Mouse (Mus musculus): ENCODE measurements around the gene Trim50. TPM values are rescaled to one million over a fixed set of nuclear protein-coding genes. Genes with fewer than 3 reads are reported as not detected.

The Trim50 gene
- not detected in 2 replicates for polyA plus RNA-seq (2014; fragmentation: Nextera tagmentation; extraction: Ambion mirVana)

DNA sequence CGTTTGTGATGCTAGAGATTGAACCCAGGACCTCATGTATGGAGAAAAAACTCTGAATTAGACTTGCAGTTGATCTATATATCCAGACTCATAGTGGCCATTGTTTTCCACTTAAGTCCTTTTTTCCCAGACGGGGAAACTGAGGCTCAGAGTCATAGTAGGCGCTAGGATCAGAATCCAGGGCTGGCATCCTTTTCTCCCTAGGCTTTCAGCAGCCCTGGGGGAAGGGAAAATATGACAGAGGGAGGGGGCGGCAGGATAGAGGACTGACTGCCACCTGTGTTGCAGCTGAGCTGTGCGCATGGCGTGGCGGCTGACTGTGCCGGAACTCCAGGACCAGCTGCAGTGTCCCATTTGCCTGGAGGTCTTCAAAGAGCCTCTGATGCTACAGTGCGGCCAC is at the start of gene Trim50:
Gene Trim50, plus strand, starts transcription at position 301 of the 400 bp plus-strand sequence.
- no peak for ATAC-seq (ENCODE audit: insufficient number of reproducible peaks, insufficient read depth, low FRiP score, low read depth)

DNA sequence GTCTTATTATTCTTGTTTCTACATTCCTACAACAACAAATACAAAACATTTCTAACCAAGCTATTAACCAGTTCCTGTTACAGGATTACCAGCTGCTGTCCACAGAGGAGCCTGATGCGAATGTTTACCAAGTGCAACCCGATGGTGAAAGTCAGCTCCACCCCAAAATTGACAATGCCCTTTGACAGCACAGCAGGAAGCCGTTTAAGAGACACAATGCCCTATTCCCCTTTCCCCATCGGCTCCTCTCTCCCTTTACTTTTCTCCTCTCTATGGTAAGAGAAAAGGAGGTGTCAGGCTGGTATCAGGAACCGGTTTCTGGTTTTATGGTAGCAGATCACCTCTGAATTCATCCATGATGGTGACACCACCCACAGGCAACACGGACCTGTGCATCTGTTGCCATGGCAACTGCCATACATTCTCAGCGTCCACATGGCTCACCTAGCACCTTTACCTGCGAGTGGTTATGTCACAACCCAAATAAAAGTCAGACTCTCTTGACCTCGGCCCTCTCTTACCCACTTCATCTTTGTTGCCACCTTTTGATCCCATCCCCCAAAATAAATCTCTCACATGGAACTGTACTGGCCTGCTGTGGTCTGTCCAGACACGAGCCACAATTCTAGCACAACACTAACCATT is 46.7 kb upstream of the Trim50 start:
- 38% methylated on average over 10 of the region's 10 CpGs for WGBS
- ATAC-seq (ENCODE audit: insufficient number of reproducible peaks, insufficient read depth, low FRiP score, low read depth): no peak
- Histone ChIP-seq H3K36me3 (ENCODE audit: control insufficient read depth, insufficient read depth, low read length) (no peaks in the 10 kb centered on the region), H3K9me3 (ENCODE audit: control insufficient read depth, low read depth, low read length) (no peaks in the 10 kb centered on the region), H3K27ac (ENCODE audit: low read length) (no peak overlapping the region), H3K4me2 (replicated peaks; ENCODE audit: low read depth, low read length) (no peak overlapping the region), H3K27me3 (ENCODE audit: control insufficient read depth, insufficient read depth, low read length) (no peaks in the 10 kb centered on the region), H3K4me1 (ENCODE audit: control insufficient read depth, insufficient read depth, low read length) (no peaks in the 10 kb centered on the region), H3K9ac (replicated peaks; ENCODE audit: low read depth, low read length) (no peak overlapping the region), H3K4me3 (ENCODE audit: low read depth, low read length) (no peak overlapping the region)

More for the DNA sequence above, at the start of gene Trim50:
- Histone ChIP-seq H3K27ac (ENCODE audit: low read length) (no peak within 1 kb of the TSS), H3K27me3 (ENCODE audit: control insufficient read depth, insufficient read depth, low read length) (no peaks in the 10 kb centered on the region), H3K36me3 (ENCODE audit: control insufficient read depth, insufficient read depth, low read length) (no peaks in the 10 kb centered on the region), H3K4me3 (ENCODE audit: low read depth, low read length) (no peak within 1 kb of the TSS), H3K9ac (replicated peaks; ENCODE audit: low read depth, low read length) (no peak within 1 kb of the TSS), H3K4me1 (ENCODE audit: control insufficient read depth, insufficient read depth, low read length) (no peaks in the 10 kb centered on the region), H3K9me3 (ENCODE audit: control insufficient read depth, low read depth, low read length) (peaks cover 6% of the 10 kb centered on the region; the same call in 1 of the 2 replicates), H3K4me2 (replicated peaks; ENCODE audit: low read depth, low read length) (no peak within 1 kb of the TSS)
- WGBS: 58% methylated on average over 9 of the region's 9 CpGs

DNA sequence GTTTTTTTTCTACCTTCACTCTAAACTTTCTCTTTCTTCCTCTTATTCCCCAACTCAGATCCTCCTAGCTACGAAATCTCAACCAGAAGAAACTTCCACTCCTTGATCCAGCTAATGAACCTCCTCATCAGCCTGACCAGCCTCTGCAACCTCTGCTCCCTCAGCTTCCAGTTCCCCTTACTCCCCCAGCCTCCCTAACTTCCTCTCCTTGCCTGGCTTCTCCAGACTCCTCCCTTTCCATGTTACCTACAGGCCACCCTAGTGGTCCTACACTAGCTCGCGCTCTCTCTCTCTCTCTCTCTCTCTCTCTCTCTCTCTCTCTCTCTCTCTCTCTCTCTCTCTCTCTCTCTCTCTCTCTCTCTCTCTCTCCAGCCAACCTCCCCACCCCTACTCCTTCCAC is 36.9 kb upstream of the Trim50 start:
- Histone ChIP-seq H3K4me1 (ENCODE audit: control insufficient read depth, insufficient read depth, low read length) (no peaks in the 10 kb centered on the region), H3K4me2 (replicated peaks; ENCODE audit: low read depth, low read length) (no peak overlapping the region), H3K27ac (ENCODE audit: low read length) (no peak overlapping the region), H3K27me3 (ENCODE audit: control insufficient read depth, insufficient read depth, low read length) (no peaks in the 10 kb centered on the region), H3K36me3 (ENCODE audit: control insufficient read depth, insufficient read depth, low read length) (no peaks in the 10 kb centered on the region), H3K4me3 (ENCODE audit: low read depth, low read length) (no peak overlapping the region), H3K9me3 (ENCODE audit: control insufficient read depth, low read depth, low read length) (no peaks in the 10 kb centered on the region), H3K9ac (replicated peaks; ENCODE audit: low read depth, low read length) (no peak overlapping the region)
- ATAC-seq (ENCODE audit: insufficient number of reproducible peaks, insufficient read depth, low FRiP score, low read depth): no peak
- WGBS: 79% methylated on average over 3 of the region's 3 CpGs

DNA sequence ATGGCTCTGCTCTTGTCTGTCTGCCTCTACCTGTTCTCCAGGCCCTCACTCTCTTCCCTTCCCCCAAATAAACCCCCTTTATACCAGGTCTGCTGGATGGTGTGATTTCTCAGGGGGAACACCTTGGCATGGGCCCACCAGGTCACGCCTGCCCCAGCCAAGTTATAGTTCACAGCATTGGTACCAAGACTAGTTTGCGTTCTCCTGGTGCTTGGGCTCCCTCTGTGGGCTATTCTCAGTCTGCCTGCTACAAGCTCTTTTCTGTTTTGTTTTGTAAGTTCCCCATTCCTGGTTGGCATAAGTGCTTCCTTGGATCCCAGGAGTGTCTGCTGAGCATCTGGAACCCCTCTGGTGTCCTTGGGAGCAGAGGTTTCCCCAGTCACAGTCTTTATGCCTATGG is 33.2 kb upstream of the Trim50 start:
- no peaks in the 10 kb centered on the region for H3K4me1 ChIP-seq (ENCODE audit: control insufficient read depth, insufficient read depth, low read length)
- no peak overlapping the region for H3K27ac ChIP-seq (ENCODE audit: low read length)
- no peaks in the 10 kb centered on the region for H3K36me3 ChIP-seq (ENCODE audit: control insufficient read depth, insufficient read depth, low read length)
- H3K27me3 ChIP-seq (ENCODE audit: control insufficient read depth, insufficient read depth, low read length): no peaks in the 10 kb centered on the region
- ATAC-seq (ENCODE audit: insufficient number of reproducible peaks, insufficient read depth, low FRiP score, low read depth): no peak
- H3K9me3 ChIP-seq (ENCODE audit: control insufficient read depth, low read depth, low read length): no peaks in the 10 kb centered on the region
- 45% methylated on average over 2 of the region's 2 CpGs for WGBS
- H3K9ac ChIP-seq (replicated peaks; ENCODE audit: low read depth, low read length): no peak overlapping the region
- no peak overlapping the region for H3K4me2 ChIP-seq (replicated peaks; ENCODE audit: low read depth, low read length)
- no peak overlapping the region for H3K4me3 ChIP-seq (ENCODE audit: low read depth, low read length)

DNA sequence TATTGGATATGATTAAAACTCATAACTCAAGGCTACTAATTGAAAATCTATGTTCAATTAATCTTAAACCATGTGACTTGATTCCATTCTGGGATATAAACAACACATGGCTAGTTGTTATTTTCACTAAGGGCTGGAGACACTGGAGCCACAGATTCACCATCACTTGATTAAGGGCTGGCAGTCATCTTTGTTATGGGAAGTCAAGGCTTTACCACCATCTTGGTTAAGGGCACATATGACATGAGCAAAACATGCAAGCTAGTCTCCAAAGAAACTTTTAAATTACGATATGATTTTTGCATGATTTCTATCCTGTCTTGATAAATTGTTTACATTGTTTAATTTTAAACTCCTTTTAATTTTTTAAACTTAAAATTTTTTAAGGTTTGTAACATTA is 30.9 kb upstream of the Trim50 start:
- ATAC-seq (ENCODE audit: insufficient number of reproducible peaks, insufficient read depth, low FRiP score, low read depth): no peak
- 83% methylated on average over 1 of the region's 1 CpGs for WGBS

DNA sequence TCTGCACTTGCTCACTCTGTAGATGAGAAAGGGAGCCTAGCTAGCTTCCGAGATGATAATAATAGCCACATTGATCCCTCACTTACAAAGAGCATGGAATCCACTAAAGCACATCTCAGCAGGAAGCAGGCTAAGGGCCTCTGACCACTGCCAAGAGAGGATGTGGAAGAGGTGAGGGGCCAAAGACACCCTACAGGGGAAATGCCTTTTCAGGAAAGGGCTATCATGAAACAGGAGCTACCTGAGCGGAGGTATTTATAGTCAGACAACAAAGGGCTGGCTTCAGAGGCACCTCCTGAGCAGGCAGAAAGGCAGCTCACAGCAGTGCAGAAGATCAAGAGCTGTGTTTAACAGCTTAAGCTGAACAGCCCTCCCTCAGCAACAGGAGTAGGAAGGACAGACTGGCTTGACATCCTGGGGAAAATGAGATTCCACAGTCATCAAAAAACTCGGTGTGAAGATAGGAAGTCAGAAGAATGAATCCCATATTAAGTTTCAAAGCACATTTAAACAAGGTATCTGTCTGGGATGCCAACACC is 26.9 kb upstream of the Trim50 start:
- Histone ChIP-seq H3K27me3 (ENCODE audit: control insufficient read depth, insufficient read depth, low read length) (no peaks in the 10 kb centered on the region), H3K9ac (replicated peaks; ENCODE audit: low read depth, low read length) (no peak overlapping the region), H3K9me3 (ENCODE audit: control insufficient read depth, low read depth, low read length) (no peaks in the 10 kb centered on the region), H3K27ac (ENCODE audit: low read length) (no peak overlapping the region), H3K4me3 (ENCODE audit: low read depth, low read length) (no peak overlapping the region), H3K4me1 (ENCODE audit: control insufficient read depth, insufficient read depth, low read length) (no peaks in the 10 kb centered on the region), H3K36me3 (ENCODE audit: control insufficient read depth, insufficient read depth, low read length) (no peaks in the 10 kb centered on the region), H3K4me2 (replicated peaks; ENCODE audit: low read depth, low read length) (no peak overlapping the region)
- WGBS: 34% methylated on average over 3 of the region's 3 CpGs
- ATAC-seq (ENCODE audit: insufficient number of reproducible peaks, insufficient read depth, low FRiP score, low read depth): no peak

More for the DNA sequence above, 30.9 kb upstream of the Trim50 start:
- H3K36me3 ChIP-seq (ENCODE audit: control insufficient read depth, insufficient read depth, low read length): no peaks in the 10 kb centered on the region
- no peak overlapping the region for H3K4me2 ChIP-seq (replicated peaks; ENCODE audit: low read depth, low read length)
- no peak overlapping the region for H3K9ac ChIP-seq (replicated peaks; ENCODE audit: low read depth, low read length)
- no peaks in the 10 kb centered on the region for H3K4me1 ChIP-seq (ENCODE audit: control insufficient read depth, insufficient read depth, low read length)
- no peaks in the 10 kb centered on the region for H3K27me3 ChIP-seq (ENCODE audit: control insufficient read depth, insufficient read depth, low read length)
- no peaks in the 10 kb centered on the region for H3K9me3 ChIP-seq (ENCODE audit: control insufficient read depth, low read depth, low read length)
- no peak overlapping the region for H3K4me3 ChIP-seq (ENCODE audit: low read depth, low read length)
- H3K27ac ChIP-seq (ENCODE audit: low read length): no peak overlapping the region

DNA sequence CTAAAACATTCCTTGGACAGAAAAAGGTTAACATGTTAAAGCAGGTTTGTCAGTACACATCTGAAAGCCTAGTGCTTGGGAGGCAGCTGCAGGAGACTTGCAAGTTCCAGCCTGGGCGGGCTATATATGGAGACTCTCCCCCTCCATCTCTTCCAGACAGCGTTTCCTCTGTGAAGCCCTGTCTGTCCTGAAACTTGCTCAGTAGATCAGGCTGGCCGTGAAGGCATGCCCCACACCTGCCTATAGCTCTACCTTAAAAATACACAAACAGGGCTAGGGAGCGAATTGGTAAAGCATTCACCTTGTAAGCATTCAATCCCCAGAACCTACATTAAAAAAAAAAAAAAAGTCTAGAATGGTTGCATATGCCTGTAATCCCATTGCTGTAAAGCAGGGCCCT is 23.6 kb upstream of the Trim50 start:
- Histone ChIP-seq H3K4me1 (ENCODE audit: control insufficient read depth, insufficient read depth, low read length) (no peaks in the 10 kb centered on the region), H3K4me2 (replicated peaks; ENCODE audit: low read depth, low read length) (no peak overlapping the region), H3K36me3 (ENCODE audit: control insufficient read depth, insufficient read depth, low read length) (no peaks in the 10 kb centered on the region), H3K9me3 (ENCODE audit: control insufficient read depth, low read depth, low read length) (no peaks in the 10 kb centered on the region), H3K27ac (ENCODE audit: low read length) (no peak overlapping the region), H3K27me3 (ENCODE audit: control insufficient read depth, insufficient read depth, low read length) (no peaks in the 10 kb centered on the region), H3K9ac (replicated peaks; ENCODE audit: low read depth, low read length) (no peak overlapping the region), H3K4me3 (ENCODE audit: low read depth, low read length) (no peak overlapping the region)
- ATAC-seq (ENCODE audit: insufficient number of reproducible peaks, insufficient read depth, low FRiP score, low read depth): no peak
- WGBS: 79% methylated on average over 4 of the region's 4 CpGs

DNA sequence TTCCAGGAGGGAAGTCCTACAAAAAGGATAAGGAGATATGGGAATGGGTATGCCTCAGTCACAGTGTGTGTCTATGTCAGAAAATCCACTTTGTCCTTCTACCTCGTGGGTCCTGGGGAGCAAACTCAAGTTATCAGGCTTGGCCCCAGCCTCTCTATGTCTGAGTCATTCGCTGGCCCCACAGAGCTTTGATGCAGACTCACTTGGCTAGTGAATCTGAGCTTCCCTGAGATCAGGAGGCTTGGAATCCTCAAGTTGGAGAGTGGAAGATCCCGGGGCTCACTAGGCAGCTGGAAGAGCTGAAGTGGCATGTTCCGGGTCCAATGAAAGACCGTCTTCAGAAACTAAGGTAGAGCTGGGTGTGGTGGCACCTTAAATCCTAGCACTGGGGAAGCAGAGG is 22.9 kb upstream of the Trim50 start:
- no peaks in the 10 kb centered on the region for H3K9me3 ChIP-seq (ENCODE audit: control insufficient read depth, low read depth, low read length)
- ATAC-seq (ENCODE audit: insufficient number of reproducible peaks, insufficient read depth, low FRiP score, low read depth): no peak
- 84% methylated on average over 5 of the region's 5 CpGs for WGBS
- H3K9ac ChIP-seq (replicated peaks; ENCODE audit: low read depth, low read length): no peak overlapping the region
- no peak overlapping the region for H3K4me2 ChIP-seq (replicated peaks; ENCODE audit: low read depth, low read length)
- no peaks in the 10 kb centered on the region for H3K27me3 ChIP-seq (ENCODE audit: control insufficient read depth, insufficient read depth, low read length)
- no peak overlapping the region for H3K27ac ChIP-seq (ENCODE audit: low read length)
- H3K4me3 ChIP-seq (ENCODE audit: low read depth, low read length): no peak overlapping the region
- H3K4me1 ChIP-seq (ENCODE audit: control insufficient read depth, insufficient read depth, low read length): no peaks in the 10 kb centered on the region
- no peaks in the 10 kb centered on the region for H3K36me3 ChIP-seq (ENCODE audit: control insufficient read depth, insufficient read depth, low read length)

DNA sequence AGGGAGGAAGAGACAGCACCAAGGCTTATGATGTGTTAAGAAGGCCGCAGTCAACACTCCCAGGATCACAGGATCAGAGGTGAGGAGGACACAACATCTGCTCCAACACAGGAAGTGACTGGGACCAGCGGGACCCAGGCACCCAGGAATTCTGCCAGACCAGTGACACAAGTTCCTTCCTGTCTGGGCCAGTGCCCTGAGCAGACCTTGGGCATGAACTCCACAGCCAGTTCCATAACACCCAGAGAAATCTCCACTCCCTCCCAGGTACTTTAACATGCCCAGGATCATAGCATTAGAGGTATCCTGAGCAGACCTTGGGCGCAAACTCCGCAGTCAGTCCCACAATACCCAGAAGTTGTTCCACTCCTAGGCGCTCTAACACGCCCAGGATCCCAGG is 21.9 kb upstream of the Trim50 start:
- H3K27ac ChIP-seq (ENCODE audit: low read length): no peak overlapping the region
- no peak overlapping the region for H3K4me2 ChIP-seq (replicated peaks; ENCODE audit: low read depth, low read length)
- no peak for ATAC-seq (ENCODE audit: insufficient number of reproducible peaks, insufficient read depth, low FRiP score, low read depth)
- no peak overlapping the region for H3K4me3 ChIP-seq (ENCODE audit: low read depth, low read length)
- H3K9me3 ChIP-seq (ENCODE audit: control insufficient read depth, low read depth, low read length): no peaks in the 10 kb centered on the region
- H3K9ac ChIP-seq (replicated peaks; ENCODE audit: low read depth, low read length): no peak overlapping the region
- 83% methylated on average over 6 of the region's 6 CpGs for WGBS
- H3K36me3 ChIP-seq (ENCODE audit: control insufficient read depth, insufficient read depth, low read length): no peaks in the 10 kb centered on the region
- no peaks in the 10 kb centered on the region for H3K27me3 ChIP-seq (ENCODE audit: control insufficient read depth, insufficient read depth, low read length)
- H3K4me1 ChIP-seq (ENCODE audit: control insufficient read depth, insufficient read depth, low read length): no peaks in the 10 kb centered on the region

Data from stomach, embryonic 14.5 days (tissue).